Mouse (Mus musculus): ENCODE results near the gene Olfr541.
"Not testable (repeated sequence)": the region's sequence is repeated elsewhere in the genome, so short reads cannot be mapped to it uniquely, and the experiment has no call there.

The Olfr541 gene

DNA sequence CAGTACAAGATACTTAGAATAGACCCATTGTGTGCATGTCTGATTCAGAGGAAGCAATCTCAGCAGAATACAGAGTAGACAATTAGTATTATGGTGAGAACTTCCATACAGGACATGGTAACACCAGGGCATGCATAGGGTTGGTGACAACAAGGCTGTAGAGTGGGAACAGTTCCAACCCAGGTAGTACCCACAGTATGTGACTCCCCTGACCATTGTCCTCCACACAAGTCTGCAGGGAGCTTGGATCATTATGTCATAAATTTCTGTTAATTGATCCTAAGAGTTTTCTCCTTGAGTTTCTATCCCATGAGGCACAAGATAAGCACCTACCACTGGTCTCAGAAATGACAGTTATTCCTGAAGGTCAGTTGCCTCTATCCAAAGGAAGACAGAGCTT, at the start of gene Olfr541:
Gene Olfr541, plus strand, starts transcription at position 301 of the 400 bp plus-strand sequence.
- DNase-seq (ENCODE audit: low read depth in 1 of 2, low spot score in 2 of 2) = no peak

DNA sequence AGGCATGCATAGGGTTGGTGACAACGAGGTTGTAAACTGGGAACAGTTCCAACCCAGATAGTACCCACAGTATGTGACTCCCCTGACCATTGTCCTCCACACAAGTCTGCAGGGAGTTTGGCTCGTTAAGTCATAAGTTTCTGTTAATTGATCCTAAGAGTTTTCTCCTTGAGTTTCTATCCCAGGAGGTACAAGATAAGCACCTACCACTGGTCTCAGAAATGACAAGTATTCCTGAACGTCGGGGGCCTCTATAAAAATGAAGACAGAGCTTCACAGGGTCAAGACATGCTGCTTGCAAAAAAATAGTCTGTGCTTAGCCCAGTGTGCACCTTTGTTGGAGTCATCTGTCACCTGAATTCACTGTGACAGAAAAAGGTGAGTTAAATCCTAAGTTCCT, 37.4 kb upstream of the Olfr541 start, which contains the start of gene Olfr539:
Gene Olfr539, plus strand, starts transcription at position 301 of the 400 bp plus-strand sequence.
- no peak for DNase-seq (ENCODE audit: low read depth in 1 of 2, low spot score in 2 of 2)

- not testable (repeated sequence) for DNase-seq (ENCODE audit: low read depth in 1 of 2, low spot score in 2 of 2)
Observed at GRCm38 (mm10) chr7:140670693-140671092, 26.4 kb upstream of the Olfr541 start.

GRCm38 (mm10) chr7:140675863-140676262, 21.2 kb upstream of the Olfr541 start:
- DNase-seq (ENCODE audit: low read depth in 1 of 2, low spot score in 2 of 2) = no peak

DNA sequence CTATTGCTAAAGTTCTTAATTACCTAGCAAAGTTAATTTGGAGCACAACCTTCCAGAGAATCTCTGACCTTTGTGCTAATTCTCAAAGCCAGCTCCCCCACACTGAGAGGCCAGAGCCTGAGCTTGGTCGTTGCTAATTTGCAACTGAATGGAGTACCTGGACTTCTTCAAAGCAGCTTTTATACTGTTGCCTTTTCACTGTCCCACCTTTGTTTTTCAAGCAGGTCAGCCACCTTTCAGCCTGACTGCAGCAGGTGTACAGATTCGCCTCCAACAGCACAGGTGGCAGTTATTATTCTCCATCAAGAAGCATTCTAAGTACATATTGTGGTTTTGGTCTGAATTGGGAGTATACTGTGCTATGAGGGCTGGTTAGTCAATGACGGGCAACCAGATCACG, 17.5 kb upstream of the Olfr541 start:
- DNase-seq (ENCODE audit: low read depth in 1 of 2, low spot score in 2 of 2) = not testable (repeated sequence)

DNA sequence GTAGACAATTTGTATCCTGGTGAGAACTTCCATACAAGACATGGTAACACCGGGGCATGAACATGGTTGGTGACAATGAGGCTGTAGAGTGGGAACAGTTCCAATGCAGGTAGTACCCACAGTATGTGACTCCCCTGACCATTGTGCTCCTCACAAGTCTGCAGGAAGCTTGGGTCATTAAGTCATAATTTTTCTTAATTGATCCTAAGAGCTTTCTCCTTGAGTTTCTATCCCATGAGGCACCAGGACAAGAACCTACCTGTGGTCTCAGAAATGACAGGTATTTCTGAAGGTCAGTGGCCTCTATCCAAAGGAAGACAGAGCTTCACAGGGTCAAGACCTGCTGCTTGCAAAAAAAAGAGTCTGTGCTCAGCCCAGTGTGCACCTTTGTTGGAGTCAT, 15.4 kb upstream of the Olfr541 start, which contains the start of gene Olfr45:
Gene Olfr45, plus strand, starts transcription at position 301 of the 400 bp plus-strand sequence.
- no peak for DNase-seq (ENCODE audit: low read depth in 1 of 2, low spot score in 2 of 2)

GRCm38 (mm10) chr7:140706348-140706747, 9.3 kb downstream of the Olfr541 start:
- no peak for DNase-seq (ENCODE audit: low read depth in 1 of 2, low spot score in 2 of 2)

DNA sequence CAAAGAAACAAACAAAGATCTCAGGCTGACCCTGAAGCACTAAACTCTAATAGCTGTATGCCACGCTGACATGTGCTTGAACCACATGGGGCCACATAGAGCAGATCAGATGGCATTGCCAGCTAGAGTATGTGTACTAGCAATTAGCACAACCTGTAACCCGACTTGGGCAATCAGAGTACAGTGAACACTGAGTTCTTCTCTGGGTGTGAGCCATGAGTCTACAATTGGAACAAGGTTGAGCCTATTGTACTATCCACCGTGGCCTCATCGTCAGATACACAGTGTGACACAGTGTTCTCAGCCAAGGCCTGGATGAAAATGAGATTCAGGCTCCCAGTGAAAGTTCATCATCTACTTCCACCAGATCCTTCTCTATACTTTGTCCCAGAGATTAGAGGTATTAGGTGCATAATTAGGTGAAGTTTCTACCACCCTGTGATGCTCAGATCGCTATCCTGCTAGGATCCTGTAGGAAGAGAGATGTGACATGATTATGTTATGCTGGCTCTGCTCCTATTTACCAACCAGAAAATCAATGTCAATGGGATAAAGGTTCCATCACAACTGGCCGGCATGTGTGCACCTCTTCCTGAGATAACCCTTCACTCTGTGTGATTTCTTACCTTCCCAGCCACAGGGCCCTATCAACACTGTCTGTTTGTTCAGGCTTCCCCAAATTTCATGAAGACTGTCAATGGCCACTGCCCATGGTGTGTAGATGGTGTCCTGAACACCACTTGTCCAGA, 10.6 kb downstream of the Olfr541 start:
- no peak for DNase-seq (ENCODE audit: low read depth in 1 of 2, low spot score in 2 of 2)

DNA sequence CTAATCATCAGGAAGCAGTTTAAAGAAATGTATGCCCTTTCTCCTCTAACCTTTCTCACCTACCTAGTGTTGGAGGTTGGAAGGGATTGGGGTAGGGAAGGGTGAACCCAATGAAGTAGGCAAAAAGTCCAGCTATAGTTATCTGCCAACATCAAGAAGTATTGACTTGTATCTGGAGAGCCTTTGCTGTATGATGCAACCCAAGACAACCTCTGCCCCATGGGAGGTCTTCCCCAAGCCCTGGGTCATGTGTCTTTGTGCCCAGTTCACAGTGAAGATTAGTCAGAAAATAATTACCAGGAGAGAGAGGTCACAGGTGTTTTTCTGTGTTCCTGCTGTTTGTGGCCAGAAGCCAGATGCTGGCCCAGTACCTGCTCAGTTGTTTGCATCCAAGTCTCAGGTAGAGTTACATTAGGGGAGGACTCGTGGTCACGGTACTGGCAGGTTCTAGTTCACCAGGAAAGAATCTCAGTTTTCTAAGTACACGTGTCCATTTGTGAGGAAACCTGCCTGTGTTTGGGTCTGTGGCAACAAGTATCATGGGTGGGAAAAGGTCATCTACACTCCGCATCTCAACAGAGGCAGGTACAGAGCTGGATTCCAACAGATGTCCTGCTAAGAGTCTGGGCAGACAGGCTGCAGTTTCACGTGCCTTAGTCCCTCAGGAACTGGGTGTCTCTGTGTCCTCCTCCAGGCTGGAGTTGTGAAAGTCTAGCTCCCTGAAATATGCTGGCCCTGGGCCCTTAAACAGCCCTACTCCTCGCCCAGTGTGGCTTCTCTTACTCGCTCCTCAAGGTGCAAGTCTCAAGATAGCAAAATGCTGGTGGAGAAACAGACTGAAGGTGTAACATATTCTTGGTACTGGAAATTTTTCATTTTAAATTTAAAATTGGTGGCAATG, 20.3 kb downstream of the Olfr541 start:
- no peak for DNase-seq (ENCODE audit: low read depth in 1 of 2, low spot score in 2 of 2)

- no peak for DNase-seq (ENCODE audit: low read depth in 1 of 2, low spot score in 2 of 2)
Observed at GRCm38 (mm10) chr7:140721095-140721494, 24.0 kb downstream of the Olfr541 start.

- DNase-seq (ENCODE audit: low read depth in 1 of 2, low spot score in 2 of 2) = no peak
Observed at GRCm38 (mm10) chr7:140725558-140725957, 28.5 kb downstream of the Olfr541 start.

GRCm38 (mm10) chr7:140733162-140733561, 36.1 kb downstream of the Olfr541 start:
- no peak for DNase-seq (ENCODE audit: low read depth in 1 of 2, low spot score in 2 of 2)

DNA sequence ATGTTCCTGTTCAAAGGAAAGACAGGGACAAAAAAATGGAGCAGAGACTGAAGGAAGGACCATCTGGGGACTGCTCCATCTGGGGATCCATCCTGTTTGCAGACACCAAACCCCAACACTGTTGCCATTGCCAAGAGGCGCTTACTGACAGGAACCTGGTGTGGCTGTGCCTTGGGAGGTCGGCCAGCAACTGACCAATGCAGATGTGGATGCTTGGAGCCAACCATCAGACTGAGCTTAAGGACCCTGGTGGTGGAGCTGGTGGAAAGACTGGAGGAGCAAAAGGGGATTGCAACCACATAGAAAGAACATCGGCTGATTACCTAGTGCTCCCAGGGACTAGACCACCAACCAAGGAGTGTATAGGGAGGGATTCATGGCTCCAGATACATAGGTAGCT, 50.3 kb downstream of the Olfr541 start:
- DNase-seq (ENCODE audit: low read depth in 1 of 2, low spot score in 2 of 2) = no peak

GRCm38 (mm10) chr7:140748116-140748826, 51.2 kb downstream of the Olfr541 start:
- DNase-seq (ENCODE audit: low read depth in 1 of 2, low spot score in 2 of 2) = no peak

DNA sequence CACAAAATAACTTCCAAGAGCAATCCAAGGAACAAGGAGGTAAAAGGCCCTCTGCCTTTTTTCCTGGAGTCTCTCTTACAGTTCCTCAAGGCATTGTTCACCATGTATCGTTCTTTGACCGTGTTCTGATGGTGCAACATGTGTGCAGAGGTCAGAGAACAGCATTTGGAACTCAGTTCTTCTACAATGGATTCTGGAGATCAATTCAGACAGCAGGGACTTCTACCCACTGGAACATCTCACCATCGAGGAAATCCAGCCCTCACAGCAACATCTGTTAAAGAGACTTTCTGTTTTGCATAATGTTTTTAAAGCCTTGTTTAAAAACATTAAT, 51.7 kb downstream of the Olfr541 start:
- no peak for DNase-seq (ENCODE audit: low read depth in 1 of 2, low spot score in 2 of 2)

- no peak for DNase-seq (ENCODE audit: low read depth in 1 of 2, low spot score in 2 of 2)
Observed at GRCm38 (mm10) chr7:140754556-140754955, 57.5 kb downstream of the Olfr541 start.
